Mouse (Mus musculus) right cerebral cortex, postnatal 4 days (tissue): Measurements from ENCODE around the gene Sds.

Source experiments
- DNase-seq: peaks from one replicate; pipeline ENCODE4 v3.0.0-alpha.2; 2022

The Sds gene

GRCm38 (mm10) chr5:120516221-120516984 lies 40.1 kb downstream of the Sds start:
- DNase-seq: no peak

GRCm38 (mm10) chr5:120517552-120517951 lies 41.2 kb downstream of the Sds start:
- DNase-seq: no peak

DNA sequence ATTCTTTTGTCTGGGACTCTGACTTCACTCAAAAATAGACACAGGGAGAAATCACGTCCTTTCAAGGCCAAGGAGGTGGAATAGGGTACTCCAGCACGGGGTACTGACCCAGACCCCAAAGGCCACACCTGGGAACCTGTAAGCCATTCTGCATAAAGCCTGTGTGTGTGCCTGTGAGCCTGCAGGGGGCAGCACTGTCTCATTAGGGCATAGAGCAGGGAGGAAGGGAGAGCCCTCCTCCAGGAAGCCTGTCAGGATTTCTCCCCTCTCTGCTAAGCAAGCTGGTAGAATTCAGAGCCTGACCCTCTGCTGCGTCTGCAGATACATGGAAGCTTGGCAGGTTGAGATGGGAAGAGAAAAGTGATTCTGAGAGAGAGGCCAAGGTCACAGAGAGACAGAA lies 46.3 kb downstream of the Sds start:
- DNase-seq: no peak

- DNase-seq: no peak
Measured at GRCm38 (mm10) chr5:120524736-120525135, 48.4 kb downstream of the Sds start.

GRCm38 (mm10) chr5:120525737-120526136 lies 49.4 kb downstream of the Sds start:
- DNase-seq: no peak

DNA sequence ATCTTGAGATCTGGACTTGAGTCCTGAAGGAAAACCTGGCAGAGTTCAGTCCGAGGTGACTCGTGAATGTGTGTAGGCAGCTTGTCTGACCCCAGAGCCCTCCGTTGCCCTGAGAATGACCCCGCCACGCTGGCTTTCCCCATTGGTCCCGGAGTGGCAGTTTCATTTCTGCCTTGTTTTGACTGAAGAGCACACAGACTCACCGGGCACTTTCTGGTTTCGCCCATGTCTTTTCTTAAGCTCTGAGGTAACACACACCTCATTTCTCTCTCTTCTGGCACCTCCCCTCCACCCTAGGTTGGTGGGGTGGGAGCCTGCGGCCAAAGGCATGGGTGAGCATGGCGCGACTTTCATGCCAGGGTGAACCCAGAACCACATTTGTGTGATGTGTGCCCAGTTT lies 50.0 kb downstream of the Sds start:
- no peak for DNase-seq

DNA sequence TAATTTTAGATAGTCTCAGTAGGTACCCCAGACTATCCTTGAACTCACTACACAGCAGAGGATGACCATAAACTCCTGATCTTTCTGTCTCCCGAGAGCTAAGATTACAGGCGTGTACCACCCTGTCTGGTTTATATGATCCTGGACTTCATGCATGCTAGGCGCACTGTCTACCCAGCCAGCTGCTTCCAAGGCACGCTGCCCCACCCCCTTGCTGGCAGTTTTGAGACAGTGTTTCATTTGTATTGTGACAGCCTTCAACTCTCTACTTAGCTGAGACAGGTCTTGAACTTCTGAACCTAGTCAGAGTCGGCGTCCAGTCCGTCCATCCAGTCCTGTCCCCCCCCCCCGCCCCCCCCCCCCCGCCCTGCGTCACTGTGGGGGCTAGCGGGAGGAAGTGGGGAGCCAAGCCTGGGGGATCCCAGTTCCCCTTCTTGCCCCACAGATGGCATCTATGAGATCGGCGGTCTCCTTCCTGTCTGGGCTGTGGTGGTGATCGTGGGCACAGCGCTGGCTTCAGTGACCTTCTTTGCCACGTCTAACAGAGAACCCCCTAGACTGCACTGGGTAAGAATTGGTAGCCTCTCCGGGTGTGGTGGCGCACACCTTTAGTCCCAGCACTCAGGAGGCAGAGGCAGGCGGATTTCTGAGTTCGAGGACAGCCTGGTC lies 51.1 kb downstream of the Sds start:
- no peak for DNase-seq

DNA sequence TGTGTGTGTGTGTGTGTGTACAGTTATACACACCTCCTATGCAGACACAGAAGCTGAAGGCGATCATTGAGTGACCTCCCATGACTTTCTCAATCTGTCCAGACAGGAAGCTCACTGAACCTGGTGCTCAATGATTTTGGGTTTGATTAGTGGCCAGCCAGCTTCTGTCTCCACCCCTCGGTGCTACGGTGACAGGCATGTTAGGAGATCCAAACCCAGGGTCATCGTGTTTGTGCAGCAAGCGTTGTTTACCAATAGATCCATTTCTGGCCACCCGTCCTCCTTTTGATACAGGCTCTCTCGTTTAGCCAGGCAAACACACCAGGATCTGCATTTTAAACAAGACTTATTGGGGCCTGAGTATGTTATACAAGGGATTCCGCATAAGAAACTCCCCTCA lies 55.3 kb downstream of the Sds start:
- no peak for DNase-seq
